Mouse (Mus musculus): Measurements from ENCODE around the gene Spag7.

- TF ChIP-seq CTCF (IDR thresholded peaks at IDR 0.05; ENCODE audit: low read depth, low read length) = no peak
- no peak for TF ChIP-seq POLR2A (IDR thresholded peaks at IDR 0.05; ENCODE audit: insufficient read depth, low read length)
- no peak for TF ChIP-seq EP300 (IDR thresholded peaks at IDR 0.05; ENCODE audit: insufficient read depth, low read depth, low read length)
Observed at GRCm38 (mm10) chr11:70641241-70641640, 28.0 kb downstream of the Spag7 start.
